Mouse (Mus musculus): ENCODE measurements around the gene Iqcg.
"Not testable (repeated sequence)": the region's sequence is repeated elsewhere in the genome, so short reads cannot be mapped to it uniquely, and the experiment has no call there.

Gene Iqcg

DNA sequence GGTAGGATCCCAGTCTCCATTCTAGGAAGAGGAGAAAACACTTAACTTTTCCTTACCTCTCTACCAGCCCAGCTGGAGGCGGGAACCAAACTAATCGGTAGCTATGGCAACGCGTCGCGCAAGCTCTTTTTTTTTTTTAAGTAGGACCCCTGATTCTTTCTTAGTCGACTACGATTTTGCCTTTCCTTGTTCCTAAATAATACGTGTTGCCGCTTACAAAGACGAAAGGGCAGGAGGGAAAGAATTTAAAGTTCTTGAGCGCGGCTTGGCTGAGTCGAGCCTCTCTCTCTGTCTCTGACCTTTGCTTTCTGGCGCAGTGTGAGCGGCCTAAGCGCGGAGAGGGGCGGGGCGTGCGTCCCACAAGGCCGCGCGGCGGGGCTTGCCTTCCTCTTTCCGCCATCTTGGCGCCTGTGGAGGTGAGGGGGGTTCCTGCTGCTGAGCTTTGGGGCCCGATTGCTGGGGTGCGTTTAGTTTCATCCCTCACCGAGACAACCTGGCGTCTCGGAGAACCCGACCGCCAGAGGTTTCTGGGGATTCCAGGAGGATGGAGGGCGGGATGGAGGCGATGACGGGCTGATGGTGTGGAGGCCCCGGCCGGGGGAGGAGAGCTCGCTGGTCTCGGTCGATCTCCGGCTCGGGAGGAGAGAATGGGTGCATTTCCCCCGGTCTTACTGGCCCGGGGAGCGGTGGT is at the start of gene Iqcg, which contains the start of gene Rpl35a:
Iqcg (minus strand) TSS at position 124 of the 691 bp plus-strand sequence.
Rpl35a (plus strand) TSS at position 359 of the 691 bp plus-strand sequence.
- DNase-seq (ENCODE audit: low read depth): peak; percentile 72

DNA sequence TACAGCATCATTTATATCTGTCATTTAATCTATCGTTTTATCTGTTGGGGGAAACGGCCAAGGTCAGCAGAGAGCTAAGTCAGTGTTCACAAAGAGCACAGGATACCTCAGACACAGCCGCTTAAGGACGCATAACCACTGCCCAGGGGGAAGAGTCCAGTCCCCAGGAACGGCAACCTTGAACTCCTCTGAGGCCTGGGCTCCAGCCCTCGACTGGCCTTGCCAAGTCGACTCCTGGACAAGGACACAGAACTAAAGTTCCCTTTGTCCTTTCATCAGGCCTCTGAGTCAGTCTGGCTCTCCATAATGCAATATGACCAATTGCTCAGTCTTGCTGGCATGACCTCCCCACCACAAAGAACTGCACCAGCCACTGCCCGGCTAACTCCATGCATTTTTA is 29.6 kb upstream of the Iqcg start:
- DNase-seq (ENCODE audit: low read depth): peak; percentile 46

DNA sequence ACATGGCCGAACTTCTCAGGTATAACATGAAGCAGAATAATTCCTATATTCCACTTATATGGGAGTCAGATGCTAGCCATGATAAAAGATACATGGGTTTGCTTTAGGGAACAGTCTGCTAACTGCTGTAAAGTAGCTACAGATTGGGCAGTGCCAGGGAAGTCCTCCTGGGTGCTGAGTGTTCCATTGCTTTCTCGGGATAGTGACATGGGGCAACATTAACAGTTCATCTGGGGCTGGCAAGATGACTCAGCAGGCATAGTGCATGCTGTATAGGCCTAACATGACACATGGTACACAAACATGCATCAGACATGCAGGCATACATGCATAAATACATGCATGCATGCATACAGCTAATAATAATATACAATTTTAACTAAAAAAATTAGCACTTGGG is 28.0 kb upstream of the Iqcg start:
- no peak for DNase-seq (ENCODE audit: low read depth)

DNA sequence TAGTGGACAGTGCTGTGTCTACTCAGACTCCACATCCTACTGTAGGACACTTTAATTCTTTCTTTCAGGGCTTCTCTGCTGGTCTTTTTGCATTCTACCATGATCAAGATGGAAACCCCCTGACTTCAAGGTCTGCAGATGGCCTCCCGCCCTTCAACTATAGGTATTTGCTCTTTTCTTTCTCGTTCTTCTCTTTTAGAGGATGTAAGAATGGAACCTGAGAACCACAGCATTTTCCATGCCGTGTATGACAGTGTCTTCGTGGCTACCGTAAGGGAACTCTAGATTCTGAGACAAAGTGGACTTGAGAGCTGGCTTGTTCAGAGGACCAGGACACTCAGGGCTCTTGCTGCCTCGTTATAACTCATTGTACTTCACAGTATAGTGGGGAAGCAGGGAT is 26.9 kb upstream of the Iqcg start:
- no peak for DNase-seq (ENCODE audit: low read depth)

DNA sequence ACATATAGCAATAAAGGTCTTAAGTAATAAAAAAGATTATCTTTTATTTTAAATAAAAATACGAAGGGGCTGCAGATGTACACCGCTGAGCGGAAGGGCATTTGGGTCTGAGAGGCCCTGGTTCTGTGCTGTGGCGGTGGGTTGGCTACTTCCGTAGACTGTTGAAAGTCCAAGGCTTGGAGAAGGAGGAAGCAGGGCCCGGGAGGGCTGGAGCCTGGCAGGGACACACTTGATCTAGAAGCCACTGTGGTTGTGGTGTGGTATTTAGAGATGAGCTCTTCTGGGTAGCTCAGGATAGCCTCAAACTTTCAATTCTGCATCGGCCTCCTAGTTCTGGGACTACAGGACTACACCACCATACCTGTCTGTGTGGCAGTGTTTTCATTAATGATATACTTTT is 24.0 kb upstream of the Iqcg start:
- no peak for DNase-seq (ENCODE audit: low read depth)

DNA sequence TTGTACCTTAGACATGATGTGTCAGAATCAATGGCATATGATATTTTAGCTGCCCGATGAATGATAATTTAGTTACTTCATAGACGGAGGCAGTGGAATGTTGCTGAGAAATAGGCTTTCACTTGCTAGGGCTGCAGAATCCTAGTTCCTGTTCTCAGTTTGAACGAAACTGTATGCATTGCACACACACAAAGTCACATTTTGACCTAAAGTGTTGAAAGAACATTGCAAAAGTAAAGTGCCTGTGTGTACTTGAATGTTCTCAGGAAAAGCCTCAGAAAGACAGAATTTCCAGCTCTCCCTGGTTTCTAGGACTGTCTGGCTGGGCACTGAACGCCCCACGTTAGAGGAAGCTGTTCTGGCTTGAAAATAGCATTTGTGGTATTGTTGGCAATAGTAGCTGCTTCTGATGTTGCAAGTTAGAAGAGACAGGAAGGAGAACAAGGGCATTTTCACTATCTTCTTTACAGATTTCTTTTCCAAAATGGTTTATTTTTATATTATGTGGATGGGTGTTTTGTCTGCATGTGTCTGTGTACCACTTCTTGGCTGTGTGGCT is 21.1 kb upstream of the Iqcg start:
- peak; percentile 11 for DNase-seq (ENCODE audit: low read depth)

DNA sequence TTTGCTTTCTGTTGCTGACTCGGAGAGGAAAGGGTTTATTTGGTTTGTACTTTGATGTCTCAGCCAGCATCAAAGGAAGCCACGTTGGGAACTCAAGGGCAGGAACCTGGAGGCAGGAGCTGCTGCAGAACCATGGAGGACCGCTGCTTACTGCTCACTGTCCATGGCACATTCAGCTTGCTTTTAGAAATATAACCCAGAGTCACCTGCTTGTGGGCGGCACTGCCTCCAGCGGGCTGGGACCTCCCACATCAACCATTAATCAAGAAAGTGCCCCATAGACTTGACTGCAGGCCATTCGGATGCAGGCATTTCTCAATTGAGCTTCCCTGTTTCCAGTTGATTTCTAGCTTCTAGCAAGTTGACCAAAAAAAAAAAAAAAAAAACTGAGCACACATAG is 20.1 kb upstream of the Iqcg start:
- DNase-seq (ENCODE audit: low read depth): no peak

DNA sequence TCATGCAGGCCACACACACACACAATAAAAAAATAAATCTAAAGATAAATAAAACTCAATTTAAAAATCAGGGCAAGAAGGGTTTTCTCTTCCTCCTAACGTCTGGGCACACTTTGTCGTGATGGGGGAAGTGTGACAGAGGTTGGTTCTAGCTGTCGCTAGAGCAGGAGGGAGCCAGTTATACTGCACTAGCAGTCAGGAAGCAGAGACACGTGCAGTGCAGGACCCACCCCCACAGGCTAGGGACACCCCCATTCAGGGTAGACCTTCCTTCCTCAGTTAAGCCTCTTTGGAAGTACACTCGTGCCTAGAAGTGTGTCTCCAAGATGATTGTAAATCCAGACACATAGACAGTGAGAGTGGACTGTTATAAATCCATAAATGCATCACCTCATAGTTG is 18.9 kb upstream of the Iqcg start:
- DNase-seq (ENCODE audit: low read depth): no peak

DNA sequence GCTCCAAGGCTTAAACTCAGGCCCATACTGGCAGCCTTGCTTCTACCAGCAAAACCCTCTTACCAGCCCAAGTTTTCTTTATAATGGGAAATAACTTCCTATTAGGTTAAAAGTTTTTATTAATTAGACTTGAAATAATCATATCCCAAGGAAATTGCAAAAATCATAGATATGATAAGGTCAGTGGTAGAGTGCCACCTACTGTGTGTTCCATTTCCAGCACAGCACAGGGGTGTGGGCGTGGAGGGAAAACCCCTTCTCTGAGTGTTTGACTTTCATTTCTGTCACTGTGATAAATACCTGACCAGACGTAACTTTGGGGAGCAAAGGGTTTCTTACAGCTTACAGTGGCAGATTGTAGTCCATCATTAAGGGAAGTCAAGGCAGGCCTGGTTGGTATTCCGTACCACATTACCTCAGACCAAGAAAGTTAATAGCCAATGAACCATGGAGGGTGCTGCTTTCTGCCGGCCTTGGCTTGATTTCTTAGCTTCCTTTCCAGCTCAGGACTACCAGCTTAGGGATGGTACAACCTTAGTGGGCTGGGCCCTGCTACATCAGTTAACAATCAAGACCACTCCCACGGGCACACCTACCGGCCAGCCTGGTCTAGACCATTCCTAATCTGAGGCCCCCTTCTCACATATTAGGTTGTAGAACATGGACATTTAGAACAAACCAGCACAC is 17.0 kb upstream of the Iqcg start:
- DNase-seq (ENCODE audit: low read depth): no peak

DNA sequence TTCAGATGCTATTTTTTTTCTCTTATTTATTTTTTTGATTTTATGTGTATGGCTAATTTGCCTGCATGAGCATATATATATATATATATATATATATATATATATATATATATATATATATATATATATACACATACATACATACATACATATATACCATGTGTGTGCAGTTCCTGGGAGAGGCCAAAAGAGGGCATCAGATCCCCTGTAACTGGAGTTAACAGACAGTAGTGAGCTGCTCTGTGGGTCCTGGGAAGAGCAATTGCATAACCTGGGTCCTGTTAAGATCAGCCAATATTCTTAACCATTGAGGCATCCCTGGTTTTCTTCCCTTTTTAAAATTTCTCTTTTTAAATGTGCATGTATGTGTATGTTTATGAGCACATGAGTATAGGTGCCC is 14.9 kb upstream of the Iqcg start:
- DNase-seq (ENCODE audit: low read depth): no peak

DNA sequence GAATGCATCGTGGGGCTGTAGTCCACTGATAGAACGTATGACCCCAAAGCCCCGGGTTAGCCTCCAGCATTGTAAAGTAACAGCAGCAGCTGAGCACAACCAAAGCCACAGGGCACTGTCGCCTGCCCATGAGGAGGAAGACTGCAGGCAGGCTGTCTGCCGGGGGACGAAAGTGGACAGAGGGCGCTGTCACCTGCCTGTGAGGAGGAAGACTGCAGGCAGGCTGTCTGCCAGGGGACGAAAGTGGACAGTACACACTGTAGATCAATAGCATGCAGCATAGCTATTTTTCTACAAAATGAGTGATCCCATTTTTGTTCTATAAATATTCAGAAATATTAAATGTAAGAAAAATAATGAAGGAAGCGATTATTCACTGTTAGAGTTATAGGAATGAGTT is 8.6 kb upstream of the Iqcg start:
- DNase-seq (ENCODE audit: low read depth): no peak

DNA sequence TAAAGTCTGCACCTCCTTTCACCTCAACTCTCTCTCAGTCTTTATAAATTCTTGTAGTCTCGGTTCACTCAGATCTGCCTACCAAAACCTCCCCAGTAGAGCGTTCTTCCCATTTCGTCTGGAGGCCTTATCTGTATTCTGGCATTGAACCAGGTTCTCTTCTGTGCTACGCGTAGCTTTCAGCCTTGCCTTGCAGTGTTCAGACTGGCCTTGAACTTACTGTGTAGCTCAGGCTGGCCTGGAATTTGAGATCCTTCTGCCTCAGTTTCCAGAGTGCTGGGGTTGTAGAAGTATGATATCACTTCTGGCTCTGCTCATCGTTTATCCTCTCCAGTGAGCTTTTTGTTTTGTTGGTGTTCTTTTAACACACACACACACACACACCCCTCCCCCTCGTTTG is 7.2 kb upstream of the Iqcg start:
- DNase-seq (ENCODE audit: low read depth): no peak

DNA sequence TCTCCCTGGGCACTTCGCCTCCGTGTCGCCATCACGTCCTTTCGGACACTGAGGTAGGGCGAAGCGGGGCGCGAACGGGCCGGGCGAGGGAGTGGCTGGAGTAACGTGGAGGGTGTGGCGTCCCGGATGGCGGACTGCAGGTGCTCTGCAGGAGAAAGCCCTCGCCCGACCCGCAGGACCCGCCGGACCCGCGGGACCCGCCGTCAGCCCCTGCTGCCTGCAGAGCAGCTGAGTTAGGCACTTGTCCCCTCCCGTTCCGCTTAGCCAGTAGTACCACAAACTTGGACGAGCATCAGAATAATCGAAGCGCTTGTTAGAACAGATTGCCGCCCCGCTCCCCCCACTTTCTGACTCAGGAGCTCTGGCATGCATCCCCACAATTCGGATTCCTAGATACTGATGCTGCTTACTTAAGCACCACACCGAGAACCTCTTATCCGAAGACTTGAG is 6.7 kb upstream of the Iqcg start:
- no peak for DNase-seq (ENCODE audit: low read depth)

DNA sequence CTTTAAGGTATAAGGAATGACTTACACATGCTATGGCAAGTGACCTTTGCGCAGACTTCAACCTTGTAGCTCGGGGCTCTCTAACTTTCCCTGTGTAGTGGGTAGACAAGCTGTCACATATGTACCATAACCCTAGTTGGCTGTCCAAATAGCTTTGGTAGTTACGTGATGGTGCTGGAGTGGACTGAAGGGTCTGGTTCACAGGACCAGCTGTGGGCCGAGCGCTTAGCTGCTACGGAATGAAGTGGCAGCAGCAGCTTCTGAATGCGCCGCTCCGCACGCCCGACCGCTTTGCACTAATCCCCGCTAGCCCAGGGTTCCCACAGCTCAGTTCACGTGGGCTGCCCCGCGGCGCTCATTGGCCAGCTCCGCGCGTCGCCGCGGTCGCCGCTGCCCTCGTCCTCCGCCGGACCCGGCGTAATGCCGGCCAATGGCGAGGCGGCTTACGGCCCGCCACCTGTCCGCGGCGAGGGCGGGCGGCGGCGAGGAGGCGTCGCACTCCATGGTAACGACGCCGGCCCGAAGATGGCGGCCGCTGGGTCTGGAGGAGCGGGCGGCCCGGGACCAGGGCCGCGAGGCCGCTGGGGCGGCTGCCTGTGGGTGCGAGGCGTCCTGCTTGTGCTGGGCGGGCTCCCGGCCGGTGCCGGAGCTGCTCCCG is 6.1 kb upstream of the Iqcg start, which contains the start of gene Lmln:
Lmln (plus strand) TSS at position 498 of the 658 bp plus-strand sequence.
- DNase-seq (ENCODE audit: low read depth): peak; percentile 77

DNA sequence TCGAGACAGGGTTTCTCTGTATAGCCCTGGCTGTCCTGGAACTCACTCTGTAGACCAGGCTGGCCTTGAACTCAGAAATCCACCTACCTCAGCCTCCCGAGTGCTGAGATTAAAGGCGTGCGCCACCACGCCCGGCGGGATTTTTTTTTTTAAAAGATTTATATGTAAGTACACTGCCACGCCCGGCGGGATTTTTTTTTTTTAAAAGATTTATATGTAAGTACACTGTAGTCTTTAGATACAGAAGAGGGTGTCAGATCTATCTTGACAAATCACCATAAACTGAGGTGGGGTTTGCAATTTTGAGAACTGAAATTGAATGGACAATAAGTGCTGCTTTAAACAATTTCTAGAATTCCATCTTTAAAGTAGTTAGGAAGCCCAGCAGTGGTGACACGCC is 5.4 kb upstream of the Iqcg start:
- DNase-seq (ENCODE audit: low read depth): no peak

DNA sequence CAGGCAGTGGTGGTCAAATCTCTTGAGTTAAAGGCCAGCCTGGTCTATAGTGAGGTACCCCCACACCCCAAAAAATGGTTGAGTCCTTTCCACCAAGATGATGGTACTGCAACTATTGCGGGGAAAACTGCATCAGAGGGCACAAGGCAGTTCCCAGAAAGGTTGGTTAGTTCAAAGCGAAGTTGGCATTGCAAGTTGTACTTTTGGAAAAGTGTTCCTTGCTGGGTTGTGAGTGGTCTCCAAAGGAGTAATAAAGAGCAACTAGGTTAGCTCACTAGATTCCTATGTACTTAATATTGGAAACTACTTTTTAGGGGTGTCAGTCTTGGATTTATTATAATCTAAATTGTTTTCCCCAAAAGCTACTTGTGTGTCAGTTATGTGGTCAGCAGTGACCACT is 4.9 kb upstream of the Iqcg start:
- DNase-seq (ENCODE audit: low read depth): no peak

DNA sequence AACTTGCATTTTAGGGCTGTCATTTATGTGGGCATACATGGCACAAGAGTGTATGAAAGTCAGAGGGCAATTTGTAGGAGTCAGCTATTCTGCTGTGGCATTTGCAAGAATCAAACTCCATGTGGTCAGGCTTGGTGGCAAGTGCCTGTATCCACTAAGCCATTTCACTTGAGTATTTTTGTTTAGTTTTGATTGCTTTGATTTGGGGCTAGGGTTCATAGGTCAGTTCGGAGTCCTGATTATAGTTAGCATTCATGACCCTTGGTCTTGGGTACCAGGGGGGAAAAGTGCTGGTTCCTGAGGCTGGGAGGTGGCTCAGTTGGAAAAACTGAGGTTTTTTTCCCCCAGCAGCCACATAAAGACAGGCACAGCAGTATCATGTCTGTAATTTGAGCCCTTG is 3.5 kb upstream of the Iqcg start:
- DNase-seq (ENCODE audit: low read depth): no peak

DNA sequence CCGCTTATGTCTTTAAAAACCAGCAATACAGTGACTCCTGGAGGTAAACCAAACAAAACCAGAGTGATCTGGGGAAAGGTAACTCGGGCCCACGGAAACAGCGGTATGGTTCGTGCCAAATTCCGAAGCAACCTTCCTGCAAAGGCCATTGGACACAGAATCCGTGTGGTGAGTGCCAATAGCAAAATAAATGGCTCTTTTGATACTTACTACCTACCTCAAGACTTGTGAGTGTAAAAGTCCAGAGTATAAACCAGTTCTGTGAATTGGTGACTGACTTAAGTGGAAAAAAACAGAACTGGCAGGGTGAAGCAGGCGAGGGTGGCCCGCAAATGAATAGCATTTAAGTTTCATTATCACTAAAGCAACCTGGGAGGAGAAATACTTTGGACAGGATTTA is 2.6 kb upstream of the Iqcg start:
- DNase-seq (ENCODE audit: low read depth): not testable (repeated sequence)

DNA sequence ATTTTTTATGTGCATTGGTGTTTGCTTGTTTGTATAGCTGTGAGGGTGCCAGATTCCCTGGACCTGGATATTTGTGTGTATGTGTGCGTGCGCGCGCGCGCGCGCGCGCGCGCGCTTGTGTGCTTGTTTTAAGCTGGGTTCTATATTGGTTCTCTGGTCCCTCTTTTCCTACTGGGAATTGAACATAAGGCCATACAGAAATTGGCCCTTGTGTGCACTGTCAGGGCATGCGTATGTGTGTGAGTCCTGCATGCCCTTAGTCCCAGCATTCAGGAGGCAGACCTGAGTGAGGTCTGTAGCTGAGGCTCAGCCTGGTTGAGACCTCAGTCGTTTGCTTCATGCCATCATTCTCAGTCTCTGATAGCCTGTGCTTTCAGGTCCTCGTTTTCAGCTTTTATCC is 2.0 kb upstream of the Iqcg start:
- no peak for DNase-seq (ENCODE audit: low read depth)

DNA sequence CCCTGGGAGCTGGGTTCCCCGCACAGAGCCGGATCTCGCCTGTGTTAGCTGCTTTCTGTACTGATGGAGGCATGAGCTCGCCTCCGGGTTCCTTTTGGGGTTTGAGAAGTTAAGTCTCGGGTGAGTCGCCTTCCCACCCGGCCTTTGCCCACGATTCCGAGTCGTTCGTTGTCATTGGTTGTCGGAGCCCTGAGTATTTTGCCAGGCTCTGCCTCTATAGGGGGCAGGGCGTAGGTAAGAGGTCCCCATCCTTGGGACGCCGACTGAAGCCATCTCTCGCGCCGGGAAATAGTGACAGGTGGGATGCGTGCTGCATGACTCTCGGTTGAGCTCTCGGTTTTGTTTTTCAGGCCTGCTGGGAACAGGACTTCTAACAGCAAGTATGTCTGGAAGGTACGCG is 768 bp upstream of the Iqcg start:
- no peak for DNase-seq (ENCODE audit: low read depth)

DNA sequence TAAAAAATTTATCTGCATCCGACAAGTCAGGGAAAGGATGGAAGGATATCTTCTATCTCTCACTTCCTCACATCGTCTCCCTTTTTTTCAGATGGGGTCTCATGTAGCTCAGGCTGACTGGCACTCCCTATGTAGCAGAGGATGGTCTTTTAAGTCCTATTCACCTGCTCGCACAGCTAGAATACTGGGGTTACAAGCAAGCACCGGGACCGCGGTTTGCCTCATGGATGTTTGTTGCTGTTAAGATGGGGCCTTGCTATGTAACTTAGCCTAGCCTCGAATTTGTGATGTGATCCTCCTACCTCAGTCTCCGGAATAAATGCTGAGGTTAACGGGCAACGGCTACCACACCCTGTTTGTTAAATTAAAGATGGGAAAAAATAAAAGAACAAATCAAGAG is 363 bp downstream of the Iqcg start:
- no peak for DNase-seq (ENCODE audit: low read depth)

DNA sequence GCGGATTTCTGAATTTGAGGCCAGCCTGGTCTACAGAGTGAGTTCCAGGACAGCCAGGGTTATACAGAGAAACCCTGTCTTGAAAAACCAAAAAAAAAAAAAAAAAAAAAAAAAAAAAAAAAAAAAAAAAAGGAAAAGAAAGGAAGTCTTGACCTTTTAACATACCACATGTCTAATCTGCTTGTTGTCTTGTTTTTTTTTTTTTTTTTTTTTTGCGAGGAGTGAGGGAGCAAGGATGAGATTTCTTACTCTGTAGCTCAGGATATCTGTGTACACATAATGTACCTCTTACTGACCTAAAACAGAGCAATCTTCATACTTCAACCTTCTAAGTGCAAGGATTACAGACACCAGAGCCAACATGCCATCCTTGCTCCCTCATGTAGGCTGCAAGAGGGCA is 1.1 kb downstream of the Iqcg start:
- not testable (repeated sequence) for DNase-seq (ENCODE audit: low read depth)

DNA sequence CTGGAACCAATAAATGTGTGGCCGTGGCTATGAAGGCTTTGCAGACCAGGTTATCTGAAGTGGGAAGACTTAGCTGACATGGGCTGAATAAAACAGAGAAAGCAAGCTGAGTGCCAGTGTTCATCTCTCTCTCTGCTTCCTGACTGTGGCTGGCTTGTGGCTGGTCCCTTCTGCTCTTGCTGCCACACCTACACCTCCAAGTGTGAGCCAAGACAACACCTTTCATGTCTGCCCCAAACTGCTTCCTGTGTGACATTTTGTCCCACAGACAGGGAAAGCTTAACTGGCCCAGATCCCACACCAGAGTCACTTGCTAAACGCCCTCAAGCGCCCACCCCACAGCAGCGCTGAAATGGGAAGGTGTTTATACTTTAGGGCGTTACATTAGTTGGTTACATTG is 2.9 kb downstream of the Iqcg start:
- no peak for DNase-seq (ENCODE audit: low read depth)

Data from fibroblast of lung, adult 2 months (primary cell).